Mouse (Mus musculus) heart, postnatal 0 days (tissue): ENCODE data around the gene Gtf2ird1.

ENCODE experiments used
- CTCF ChIP-seq: IDR thresholded peaks from 2 replicates; pipeline ENCODE4 v1.5.1; 2016; ENCODE audit warnings: antibody characterized with exemption, control low read depth, low read depth
- EP300 ChIP-seq: IDR thresholded peaks from 2 replicates; pipeline ENCODE4 v1.6.1; 2016; ENCODE audit warnings: antibody characterized with exemption, low read depth

- TF ChIP-seq CTCF (peak; percentile 99), EP300 (no peak)
Measured at GRCm38 (mm10) chr5:134485900-134486665, 29.6 kb upstream of the Gtf2ird1 start.
